Mouse (Mus musculus) monocyte, adult 2 months (primary cell): ENCODE measurements around the gene Caskin2.
"Not testable (repeated sequence)": the region's sequence is repeated elsewhere in the genome, so short reads cannot be mapped to it uniquely, and the experiment has no call there.

ENCODE experiments used
- DNase-seq, 2 experiments: peaks; one replicate each; pipeline ENCODE4 v3.0.0; 2022; ENCODE audit warnings: low spot score in 2 of 2, low read depth in 1 of 2

The Caskin2 gene

GRCm38 (mm10) chr11:115765607-115766141 lies 47.8 kb downstream of the Caskin2 start:
- no peak for DNase-seq

GRCm38 (mm10) chr11:115765103-115765606 lies 48.3 kb downstream of the Caskin2 start, which contains the start of gene Tmem94:
Gene Tmem94, plus strand, starts transcription at chr11:115765433.
- DNase-seq: peak; percentile 95

- no peak for DNase-seq
Observed at GRCm38 (mm10) chr11:115764698-115765097, 48.7 kb downstream of the Caskin2 start.

DNA sequence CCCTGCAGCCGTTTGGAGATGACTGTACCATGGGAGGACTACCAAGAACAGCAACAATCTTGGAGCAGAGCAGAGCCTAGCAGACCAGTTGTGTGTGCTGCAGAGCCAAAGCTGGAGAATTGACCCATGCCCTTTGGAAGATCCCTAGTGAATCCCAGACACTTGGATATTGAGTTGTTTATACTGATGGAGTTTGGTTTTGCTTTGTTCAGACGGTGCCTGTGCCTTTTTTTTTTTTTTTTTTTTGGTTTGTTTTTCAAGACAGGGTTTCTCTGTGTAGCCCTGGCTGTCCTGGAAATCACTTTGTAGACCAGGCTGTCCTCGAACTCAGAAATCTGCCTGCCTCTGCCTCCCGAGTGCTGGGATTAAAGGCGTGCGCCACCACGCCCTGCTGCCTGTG lies 51.3 kb downstream of the Caskin2 start:
- DNase-seq: not testable (repeated sequence)

- no peak for DNase-seq
Observed at GRCm38 (mm10) chr11:115753485-115753884, 60.0 kb downstream of the Caskin2 start.

DNA sequence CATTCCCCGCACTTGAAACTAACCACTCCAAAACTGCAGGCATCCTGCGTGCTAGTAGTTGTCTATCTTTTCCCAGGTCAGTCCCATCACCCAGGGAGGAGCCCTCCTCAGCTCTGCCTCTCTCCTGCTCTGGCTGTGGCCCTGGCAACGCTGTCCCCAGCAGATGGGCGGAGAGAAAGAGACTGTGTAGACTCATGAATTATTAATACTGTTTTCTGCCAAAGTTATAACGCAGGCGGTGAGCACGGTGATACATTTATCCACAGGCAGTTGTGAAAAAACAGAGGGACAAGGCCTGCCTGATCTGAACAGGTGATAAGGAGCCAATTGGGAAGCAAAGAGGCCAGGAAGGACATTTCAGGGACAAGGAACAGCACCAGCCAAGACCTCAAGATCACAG lies 60.8 kb downstream of the Caskin2 start:
- no peak for DNase-seq

DNA sequence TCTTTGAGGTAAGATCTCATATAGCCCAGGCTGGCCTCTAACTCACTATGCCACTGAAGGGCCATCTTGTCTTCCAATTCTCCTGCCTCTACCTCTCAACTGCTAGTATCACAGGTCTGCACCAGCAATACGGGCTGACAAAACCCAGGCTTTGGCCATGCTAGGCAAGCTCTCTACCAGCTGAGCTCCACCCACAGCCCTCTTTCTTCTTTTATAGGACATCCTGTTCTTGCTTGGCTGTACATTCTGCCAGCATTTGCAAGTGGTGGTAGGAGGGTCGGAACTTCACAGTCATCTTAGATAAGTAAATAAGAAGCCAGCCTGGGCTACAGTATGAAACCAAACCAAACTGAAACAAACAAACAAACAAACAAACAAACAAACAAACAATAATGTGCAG lies 61.7 kb downstream of the Caskin2 start:
- no peak for DNase-seq

DNA sequence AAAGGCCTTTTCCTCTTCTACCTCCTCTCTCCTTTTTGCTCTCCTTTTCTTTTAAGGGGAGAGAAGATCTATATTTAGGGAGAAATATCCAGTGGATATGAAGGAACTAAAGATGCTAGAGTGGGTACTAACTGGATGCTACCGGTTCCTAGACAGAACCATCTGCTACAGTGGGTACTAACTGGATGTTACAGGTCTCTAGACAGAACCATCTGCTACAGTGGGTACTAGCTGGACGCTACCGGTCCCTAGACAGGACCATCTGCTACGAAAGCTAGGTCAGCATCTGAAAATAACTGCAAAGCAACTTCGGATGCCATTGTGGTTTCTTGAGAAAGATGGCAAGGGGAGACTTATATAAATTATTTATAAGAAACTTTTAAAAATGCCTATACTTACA lies 63.6 kb downstream of the Caskin2 start:
- DNase-seq: no peak
